Mouse (Mus musculus): ENCODE measurements at regions not wholly inside any gene's neighbourhood (a gene's known extent, or its start where the extent isn't known, plus 50 kb on each side); places are given as distances from the start of the nearest gene placed in this dataset.

DNA sequence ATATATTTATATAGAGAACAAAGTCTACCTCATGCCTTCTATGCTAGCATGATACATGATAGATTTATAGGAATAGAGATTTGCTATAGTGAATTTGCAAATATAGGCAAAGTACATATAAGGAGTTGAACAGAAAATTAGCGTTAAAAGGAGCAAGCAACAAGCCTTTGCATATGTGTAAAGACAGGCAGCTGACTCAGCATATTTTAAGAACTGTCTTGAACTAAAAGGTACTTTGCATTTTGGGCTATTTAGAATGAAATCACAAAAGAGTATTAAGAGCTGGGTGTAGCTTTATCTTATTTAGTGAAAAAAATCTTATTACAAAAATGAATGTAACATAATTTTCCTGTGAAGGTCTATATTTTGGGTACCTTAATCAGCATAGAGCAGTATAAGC, 149.9 kb upstream of the Syt1 start:
- no peak for DNase-seq (ENCODE audit: extremely low spot score)

DNA sequence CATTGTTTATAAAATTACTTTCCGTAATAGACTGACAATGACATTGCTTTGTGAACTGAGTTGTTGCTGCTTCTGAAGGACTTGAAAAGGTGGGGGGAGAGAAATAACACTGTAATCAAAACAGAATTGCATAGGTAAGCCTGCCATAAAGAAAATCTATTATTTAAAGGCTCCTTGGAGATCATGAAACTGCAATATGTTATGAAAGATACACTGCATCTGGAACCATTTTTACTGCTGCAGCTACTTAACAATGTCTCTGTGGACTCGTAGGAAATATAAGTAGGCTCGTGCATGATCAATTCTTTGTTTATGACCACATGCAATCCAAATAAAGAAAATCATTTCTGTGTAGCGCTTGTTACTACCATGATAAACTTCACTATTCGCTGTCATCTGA, 145.0 kb upstream of the Syt1 start:
- DNase-seq (ENCODE audit: extremely low spot score), result no peak

DNA sequence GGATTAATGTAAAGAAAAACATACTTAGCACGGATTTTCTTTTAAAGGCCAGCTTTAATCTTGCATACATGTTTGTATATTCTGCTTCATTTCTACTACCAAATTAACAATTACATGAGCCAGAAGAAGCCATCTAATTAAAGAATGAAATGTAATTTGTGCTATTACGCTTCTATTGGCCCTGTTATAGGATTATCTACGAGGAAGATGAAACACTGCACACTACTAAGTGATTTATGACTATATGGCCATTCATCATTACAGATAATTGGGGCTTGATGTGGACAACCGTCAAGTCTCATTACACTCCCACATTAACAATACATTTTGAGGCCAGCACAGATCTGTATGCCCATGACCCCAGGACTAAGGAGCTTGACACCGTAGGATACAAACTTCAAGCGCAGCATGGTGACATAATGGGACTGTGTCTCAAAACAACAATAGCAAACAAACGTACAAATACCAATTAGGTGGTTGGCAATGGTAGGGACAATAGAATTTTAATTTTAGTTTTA, 129.7 kb upstream of the Syt1 start:
- DNase-seq (ENCODE audit: extremely low spot score), result no peak

DNA sequence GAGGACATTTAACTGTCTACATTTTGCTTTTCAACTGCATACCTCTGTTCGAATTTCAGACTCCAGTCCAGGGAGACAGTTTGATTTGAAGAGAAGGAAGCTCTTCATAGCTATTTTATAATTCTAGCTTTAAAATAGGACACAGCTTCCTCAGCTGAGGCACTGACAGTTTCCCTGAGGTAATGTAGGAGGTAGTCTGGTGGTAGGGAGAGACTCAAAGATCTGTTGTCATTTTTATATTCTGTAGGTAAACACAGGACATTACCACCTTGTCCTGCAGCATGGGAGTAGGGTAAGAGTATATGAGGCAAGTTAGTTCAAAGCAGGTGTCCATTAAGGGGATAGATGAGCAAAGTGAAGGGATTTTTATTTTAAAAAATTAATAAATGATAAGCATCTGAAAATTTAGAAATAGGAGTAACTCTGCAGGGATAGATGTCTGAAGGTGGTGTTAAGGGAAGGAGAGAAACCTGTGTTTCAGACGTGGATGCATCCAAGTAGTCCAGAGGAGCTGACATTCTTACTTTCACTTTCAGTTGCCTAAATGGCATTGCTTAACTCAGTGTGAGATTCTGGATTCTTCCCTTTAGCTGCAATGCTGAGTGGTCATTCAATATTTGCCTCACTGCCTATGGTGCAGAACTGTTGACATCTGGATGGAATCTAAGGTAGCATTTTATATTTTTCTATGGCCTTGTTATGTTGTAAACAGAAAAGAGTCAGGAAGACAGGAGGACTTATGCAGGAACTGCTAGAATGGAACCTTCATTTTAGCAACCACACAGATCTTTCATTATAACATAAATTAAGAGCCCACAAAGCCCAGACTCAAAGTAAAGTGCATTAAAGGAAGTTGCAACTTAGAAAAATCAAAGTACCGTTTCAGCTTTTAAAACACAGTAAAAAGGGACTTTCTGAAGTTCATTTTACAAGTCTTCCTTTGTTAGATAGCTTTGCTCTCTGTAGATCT, 126.3 kb upstream of the Syt1 start:
- DNase-seq (ENCODE audit: extremely low spot score), result no peak

DNA sequence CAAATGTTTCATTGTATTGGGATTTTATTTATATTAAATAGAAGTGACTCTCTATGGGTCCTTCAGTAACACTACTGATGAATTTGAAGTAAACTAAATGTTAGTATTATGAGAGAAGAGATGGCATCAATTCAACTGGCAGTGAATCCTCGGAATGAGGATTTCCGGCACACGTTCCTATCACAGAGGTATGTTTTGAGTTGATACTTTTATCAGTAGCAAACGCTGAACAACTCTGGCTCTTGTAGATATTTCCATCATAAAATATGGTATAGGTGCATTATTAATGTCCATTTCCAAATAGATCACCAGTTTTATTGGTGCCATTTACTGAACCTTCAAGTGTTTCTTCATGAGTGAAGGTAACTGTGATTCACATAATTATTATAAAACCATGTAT, 123.7 kb upstream of the Syt1 start:
- DNase-seq (ENCODE audit: extremely low spot score), result no peak

DNA sequence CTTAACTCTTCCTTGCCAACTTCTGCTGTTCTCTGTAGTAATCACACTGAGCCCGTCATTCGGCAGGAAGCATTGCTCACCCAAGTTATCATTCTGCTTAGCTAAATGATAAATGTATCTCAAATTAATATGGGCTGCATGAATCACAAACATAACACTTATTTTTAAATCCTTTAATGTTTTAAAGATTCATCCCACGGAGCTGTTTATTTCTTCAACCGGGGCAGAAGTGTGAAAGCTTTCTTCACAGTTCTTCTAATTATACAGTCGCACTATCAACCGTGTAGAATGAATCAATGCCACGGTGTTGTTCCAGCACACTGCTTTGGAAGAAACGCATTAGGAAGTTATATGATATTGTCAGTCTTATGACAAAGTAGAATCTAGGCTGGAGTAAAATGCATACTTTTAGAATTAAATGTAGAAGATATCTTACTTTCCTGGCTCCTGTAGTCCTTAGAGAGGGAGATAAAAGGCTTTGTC, 121.3 kb upstream of the Syt1 start:
- DNase-seq (ENCODE audit: extremely low spot score), result no peak

DNA sequence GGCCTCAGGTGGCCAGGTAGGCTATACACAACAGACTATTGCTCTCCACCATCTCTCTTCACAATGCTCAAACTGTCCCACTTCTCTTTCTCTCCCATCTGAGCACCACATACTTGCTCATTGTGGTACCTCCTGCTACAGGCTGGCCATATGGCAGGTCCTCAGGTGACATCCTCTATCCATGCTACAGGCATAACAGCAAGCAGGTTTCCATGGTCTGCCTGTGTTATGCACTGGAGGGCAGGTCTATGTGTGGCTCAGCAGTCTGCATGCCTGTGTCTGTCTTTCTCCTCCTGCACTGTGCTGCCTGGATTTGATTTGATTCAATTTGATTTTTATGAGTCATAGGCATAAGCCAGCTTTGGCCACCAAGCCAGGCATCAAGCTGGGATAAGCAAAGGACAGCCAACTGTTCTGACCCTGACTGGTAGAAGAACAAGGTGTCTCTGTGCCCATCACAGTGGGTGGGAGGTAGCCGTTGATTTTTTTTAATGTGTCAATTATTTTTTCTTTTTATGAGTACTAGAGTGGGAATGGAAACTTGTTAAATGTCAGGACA, 118.8 kb upstream of the Syt1 start:
- no peak for DNase-seq (ENCODE audit: extremely low spot score)

DNA sequence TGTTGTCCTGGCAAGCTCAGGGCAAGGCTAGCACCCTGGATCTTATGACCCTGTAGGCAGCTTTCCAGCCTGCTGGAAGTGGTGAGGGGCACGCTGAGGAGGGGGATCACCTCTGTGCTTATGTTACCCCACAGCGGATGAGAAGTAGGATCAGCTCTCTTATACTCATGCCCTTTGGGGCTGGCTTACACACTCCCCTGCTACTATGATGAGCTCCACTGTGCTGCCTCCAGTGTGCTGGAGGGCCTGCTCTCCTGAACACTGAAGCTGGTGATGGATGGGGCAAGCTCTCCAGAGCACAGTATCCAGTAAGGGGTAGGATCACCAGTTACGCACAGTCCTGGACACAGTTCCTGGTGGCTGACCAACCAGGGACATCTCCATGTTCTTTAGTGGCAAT, 118.3 kb upstream of the Syt1 start:
- no peak for DNase-seq (ENCODE audit: extremely low spot score)

DNA sequence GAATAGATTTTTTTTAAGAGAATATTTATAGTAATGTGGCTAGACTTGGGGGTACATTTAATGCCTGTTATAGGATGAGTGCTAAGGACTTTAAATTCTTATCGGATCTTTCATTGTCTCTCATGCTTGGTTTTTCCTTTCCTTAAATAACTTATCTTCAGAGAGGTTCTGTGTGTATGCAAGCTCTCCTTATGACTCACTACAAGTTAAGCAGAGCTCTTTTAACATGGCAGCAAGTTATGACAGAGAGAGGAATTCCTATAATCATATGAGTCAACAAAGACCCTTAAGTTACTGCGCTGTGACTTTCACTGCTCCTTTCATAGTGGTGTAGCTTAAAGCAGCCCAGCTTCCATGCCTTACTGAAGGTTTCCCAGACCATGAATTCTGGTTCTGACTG, 115.9 kb upstream of the Syt1 start:
- no peak for DNase-seq (ENCODE audit: extremely low spot score)

DNA sequence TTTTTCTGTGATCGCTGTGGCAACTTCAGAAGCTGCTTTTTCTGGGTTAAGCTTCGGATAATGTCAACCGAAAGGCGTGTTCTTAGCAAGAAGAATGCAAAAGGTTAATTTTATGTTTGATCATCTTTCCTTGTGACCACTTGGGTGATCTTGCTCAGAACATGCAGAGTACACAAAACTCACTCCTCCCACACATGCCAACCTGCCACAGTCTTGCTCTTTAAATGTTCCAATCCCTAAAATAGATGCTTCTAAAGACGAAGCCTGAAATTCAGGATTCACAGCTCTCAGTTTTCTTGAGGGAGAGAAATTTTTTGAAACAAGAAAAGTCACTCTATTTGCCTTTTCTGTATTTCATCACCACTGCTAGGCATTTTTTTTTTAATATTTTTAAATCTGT, 106.4 kb upstream of the Syt1 start:
- DNase-seq (ENCODE audit: extremely low spot score), result no peak

DNA sequence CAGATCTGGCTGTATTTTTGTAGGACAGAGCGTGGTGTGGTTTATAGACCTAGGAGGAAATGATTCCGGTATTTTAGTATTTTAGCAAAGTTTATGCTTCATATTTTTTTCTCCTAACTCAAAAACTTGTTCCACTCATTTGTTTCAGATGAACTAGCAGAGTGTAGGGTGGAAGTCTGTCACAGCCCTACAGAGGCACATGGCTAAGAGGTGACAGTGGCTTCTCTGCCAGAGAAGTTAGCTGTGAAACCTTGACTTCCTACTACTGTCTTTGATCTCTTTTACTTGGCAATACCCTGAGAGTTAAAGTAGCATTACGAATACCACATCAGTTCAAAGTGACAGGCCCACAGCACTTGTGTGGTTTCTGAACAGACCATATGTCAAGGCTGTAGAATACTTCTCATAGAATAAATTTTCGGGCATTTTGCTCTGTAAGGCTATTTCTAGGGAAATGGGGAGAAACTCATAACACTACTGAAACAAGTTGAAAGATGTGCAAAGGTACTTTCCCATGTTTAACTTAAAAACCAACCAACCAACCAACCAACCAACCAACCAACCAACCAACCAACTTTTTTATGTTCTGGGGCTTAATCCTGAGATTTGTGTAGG, 104.3 kb upstream of the Syt1 start:
- no peak for DNase-seq (ENCODE audit: extremely low spot score)

DNA sequence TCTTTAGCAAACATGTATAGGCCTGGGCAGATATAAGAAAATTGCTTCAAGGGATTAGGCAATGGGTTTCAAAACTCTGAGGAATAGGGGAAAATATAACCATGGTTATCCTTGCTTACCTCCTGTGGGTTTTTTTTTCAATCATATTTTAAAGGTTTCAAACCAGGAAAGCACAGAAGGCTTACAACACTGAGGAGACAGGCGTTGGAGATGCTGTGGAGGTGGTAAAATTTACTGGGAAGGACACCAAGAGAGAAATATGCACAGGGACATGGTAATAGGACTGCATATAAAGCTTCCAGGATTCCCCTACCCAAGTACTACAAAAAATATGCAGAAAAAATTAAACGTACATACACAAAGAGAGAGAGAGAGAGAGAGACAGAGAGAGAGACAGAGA, 95.0 kb upstream of the Syt1 start:
- no peak for DNase-seq (ENCODE audit: extremely low spot score)

DNA sequence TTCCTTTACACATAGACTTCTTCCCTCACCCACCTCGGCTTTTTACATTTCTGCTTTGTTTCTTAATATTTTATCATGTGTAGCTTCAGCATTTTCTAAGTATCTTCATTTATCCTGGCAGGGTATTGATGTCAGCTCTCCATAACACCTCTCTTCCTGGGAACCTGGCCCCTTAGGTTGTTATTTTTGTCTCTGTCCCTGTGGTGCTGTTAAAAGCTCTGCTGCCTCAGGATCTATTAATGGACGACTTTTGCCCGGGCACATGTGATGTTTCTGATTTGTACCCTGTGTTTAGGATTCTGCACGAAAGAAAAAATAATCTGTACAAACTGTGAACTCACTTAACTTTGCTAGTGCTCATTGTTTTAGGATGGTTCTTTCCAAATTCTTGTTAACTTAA, 81.4 kb upstream of the Syt1 start:
- no peak for DNase-seq (ENCODE audit: extremely low spot score)

DNA sequence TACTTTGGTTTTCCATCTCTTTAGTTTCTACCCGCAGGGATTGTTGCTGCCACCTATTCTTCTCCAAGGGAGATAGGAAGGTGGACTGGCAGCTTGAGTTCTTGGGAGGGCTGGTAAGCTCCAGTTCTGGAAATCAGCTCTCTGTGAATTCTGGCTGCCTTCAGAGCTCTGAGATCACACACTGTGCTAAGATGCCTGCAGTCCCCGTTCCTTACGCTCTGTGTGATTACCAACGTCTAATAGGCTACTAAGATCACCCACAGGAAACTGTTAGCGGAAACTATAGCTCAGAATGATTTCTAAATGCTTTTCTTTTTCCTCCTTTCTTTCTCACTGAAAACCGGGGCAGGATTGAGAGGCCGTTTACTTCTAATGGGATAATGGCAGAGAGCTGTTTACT, 69.0 kb upstream of the Syt1 start:
- DNase-seq (ENCODE audit: extremely low spot score), result no peak

DNA sequence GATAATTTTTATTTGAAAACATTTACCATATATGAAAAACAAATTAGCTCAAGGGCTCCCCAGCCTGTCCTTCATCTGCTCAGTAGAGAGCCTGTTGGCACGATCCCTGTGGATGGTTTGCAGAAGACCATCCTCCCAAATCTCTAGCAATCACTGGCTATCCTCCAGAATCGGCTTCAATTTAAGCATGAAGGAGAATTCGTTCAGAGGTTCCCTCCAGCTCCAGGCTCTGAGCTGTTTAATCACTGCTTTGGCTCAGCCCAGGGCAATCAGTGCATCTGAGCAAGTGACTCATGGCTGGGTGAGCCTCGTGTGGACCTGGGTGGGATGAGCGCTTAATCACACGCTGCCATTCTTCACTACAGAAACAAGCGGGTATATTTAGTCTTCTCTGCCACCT, 63.4 kb upstream of the Syt1 start:
- no peak for DNase-seq (ENCODE audit: extremely low spot score)

Data from embryo, embryonic 9.5 days (tissue).